Mouse (Mus musculus) limb, embryonic 14.5 days (tissue): Measurements from ENCODE around the gene Fgf22. TPM values are rescaled to one million over a fixed set of nuclear protein-coding genes. Genes with fewer than 3 reads are reported as not detected.
A peak's percentile ranks its signal among the peaks of the same experiment; 100 is the strongest.

Experiments
- ATAC-seq: fragments of 200-750 bp; cut with Nextera tagmentation; 2 replicates; pipeline ENCODE4 v1.8.0; 2017; ENCODE audit warnings: low read depth, moderate number of reproducible peaks, moderate TSS enrichment; ENCODE audit not compliant: low FRiP score
- DNase-seq: peaks from one replicate; pipeline ENCODE4 v3.0.0-alpha.2; 2015; ENCODE audit warnings: low spot score
- H3K27ac ChIP-seq: fragments of 300-500 bp; sonication (generic); replicated peaks from 2 replicates; pipeline ENCODE4 v1.5.1; 2014; ENCODE audit warnings: low read depth, mild to moderate bottlenecking, low read length, moderate library complexity, mixed read lengths
- H3K27me3 ChIP-seq: fragments of 300-500 bp; sonication (generic); 2 replicates; pipeline ENCODE4 v1.6.1; 2014; ENCODE audit warnings: low read length, mixed read lengths; ENCODE audit not compliant: control insufficient read depth, insufficient read depth
- H3K36me3 ChIP-seq: fragments of 300-500 bp; sonication (generic); 2 replicates; pipeline ENCODE4 v1.6.1; 2014; ENCODE audit warnings: mild to moderate bottlenecking, low read length, moderate library complexity, mixed read lengths; ENCODE audit not compliant: control insufficient read depth, insufficient read depth
- H3K4me1 ChIP-seq: fragments of 300-500 bp; sonication (generic); 2 replicates; pipeline ENCODE4 v1.6.1; 2014; ENCODE audit warnings: antibody characterized with exemption, low read length, mixed read lengths; ENCODE audit not compliant: control insufficient read depth, insufficient read depth
- H3K4me2 ChIP-seq: fragments of 300-500 bp; sonication (generic); replicated peaks from 2 replicates; pipeline ENCODE4 v1.6.1; 2014; ENCODE audit warnings: low read depth, mild to moderate bottlenecking, low read length, moderate library complexity; ENCODE audit not compliant: severe bottlenecking
- H3K4me3 ChIP-seq: fragments of 300-500 bp; sonication (generic); replicated peaks from 2 replicates; pipeline ENCODE4 v1.5.1; 2014; ENCODE audit warnings: low read length
- H3K9ac ChIP-seq: fragments of 300-500 bp; sonication (generic); 2 replicates; pipeline ENCODE4 v1.6.1; 2014; ENCODE audit warnings: mild to moderate bottlenecking, low read depth, low read length, moderate library complexity; ENCODE audit not compliant: severe bottlenecking
- H3K9me3 ChIP-seq: fragments of 300-500 bp; sonication (generic); 2 replicates; pipeline ENCODE4 v1.6.1; 2016; ENCODE audit warnings: low read length; ENCODE audit not compliant: control insufficient read depth
- POLR2A ChIP-seq: fragments of 200-500 bp; IDR thresholded peaks from 2 replicates; pipeline ENCODE4 v1.8.0; 2012; ENCODE audit warnings: inconsistent platforms, mild to moderate bottlenecking, moderate library complexity, borderline replicate concordance; ENCODE audit not compliant: insufficient read depth, insufficient read length; ENCODE audit errors: extremely low read depth
- WGBS: fragments of 180-500 bp; shearing (Covaris S2); extraction: QIAGEN DNeasy Blood & Tissue Kit; methylation state at CpG from one replicate; pipeline ENCODE4 v1.1.7; 2014; 5-methylcytosine and 5-hydroxymethylcytosine counted together
- polyA plus RNA-seq, 2 experiments: library from polyadenylated mRNA; depleted of rRNA in 1 of 2; stranded (reverse) in 1 of 2; unstranded in 1 of 2; fragments of >200 nt; fragmentation: Nextera tagmentation in 1 of 2; extraction: Ambion mirVana in 1 of 2; gene quantifications; 2 replicates each; pipeline versions ENCODE4 v1.2.1 to v1.2.3; 2012 to 2014

The Fgf22 gene
- polyA plus RNA-seq, 2 experiments: 0.13 to 0.21 TPM

GRCm38 (mm10) chr10:79800508-79800907 is 45.6 kb downstream of the Fgf22 start:
- no peak for TF ChIP-seq POLR2A
- Histone ChIP-seq H3K4me2 (no peak overlapping the region), H3K4me1 (peaks cover 18% of the 10 kb centered on the region), H3K9me3 (no peaks in the 10 kb centered on the region), H3K36me3 (peaks cover 7% of the 10 kb centered on the region), H3K9ac (no peak overlapping the region), H3K27ac (no peak overlapping the region), H3K27me3 (no peaks in the 10 kb centered on the region), H3K4me3 (no peak overlapping the region)
- WGBS: 71% methylated on average over 11 of the region's 11 CpGs
- ATAC-seq (no peak), DNase-seq (no peak)

- Histone ChIP-seq H3K27me3 (no peaks in the 10 kb centered on the region), H3K4me2 (no peak overlapping the region), H3K9me3 (no peaks in the 10 kb centered on the region), H3K4me3 (no peak overlapping the region), H3K27ac (no peak overlapping the region), H3K9ac (no peak overlapping the region), H3K36me3 (peaks cover 3% of the 10 kb centered on the region), H3K4me1 (peaks cover 18% of the 10 kb centered on the region)
- DNase-seq (no peak), ATAC-seq (no peak)
- no peak for TF ChIP-seq POLR2A
- WGBS: 54% methylated on average over 3 of the region's 3 CpGs
These were observed 47.0 kb downstream of the Fgf22 start for GRCm38 (mm10) chr10:79801837-79802236.

- ATAC-seq: no peak
- Histone ChIP-seq H3K36me3 (peaks cover 8% of the 10 kb centered on the region), H3K4me2 (no peak overlapping the region), H3K4me1 (peaks cover 18% of the 10 kb centered on the region), H3K4me3 (no peak overlapping the region), H3K27ac (no peak overlapping the region), H3K9ac (no peak overlapping the region), H3K27me3 (no peaks in the 10 kb centered on the region), H3K9me3 (no peaks in the 10 kb centered on the region)
- WGBS: 60% methylated on average over 11 of the region's 11 CpGs
- no peak for TF ChIP-seq POLR2A
- no peak for DNase-seq
These were observed 47.6 kb downstream of the Fgf22 start for GRCm38 (mm10) chr10:79802331-79802971.

DNA sequence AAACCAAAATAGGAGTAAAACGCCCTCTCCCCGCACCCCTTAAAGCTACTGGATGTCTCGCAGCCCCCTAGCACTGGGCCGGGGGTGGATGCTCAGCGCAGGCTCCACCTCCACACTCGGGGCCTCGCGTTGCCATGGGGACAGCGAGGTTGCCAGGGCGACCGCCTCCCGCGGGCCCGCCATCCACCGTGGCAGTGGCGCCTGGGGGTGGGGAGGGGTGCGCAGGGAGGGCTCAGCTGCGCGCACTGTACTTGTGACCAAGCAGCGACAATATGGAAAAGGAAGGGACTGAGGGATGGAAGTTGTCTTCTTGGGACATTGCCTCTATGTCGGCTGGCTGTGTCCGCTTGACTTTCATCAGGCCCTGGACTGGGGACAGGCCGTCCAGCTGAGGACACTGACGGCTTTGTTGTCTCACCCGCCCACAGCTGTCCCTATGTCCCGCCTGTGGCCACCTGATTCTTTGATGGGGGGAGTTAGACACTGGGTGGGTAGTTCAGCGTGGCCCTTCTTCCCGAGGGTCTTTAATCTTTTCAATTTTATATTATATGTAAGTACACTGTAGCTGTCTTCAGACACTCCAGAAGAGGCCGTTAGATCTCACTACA is 48.9 kb downstream of the Fgf22 start:
- 0 out of 2 replicates have a peak overlapping the region, but pooled peaks have one; percentile 1 for H3K27ac ChIP-seq
- 0 out of 2 replicates have a peak overlapping the region, but pooled peaks have one; percentile 6 for H3K4me3 ChIP-seq
- peaks cover 18% of the 10 kb centered on the region for H3K4me1 ChIP-seq
- no peak for TF ChIP-seq POLR2A
- WGBS: 6% methylated on average over 29 of the region's 29 CpGs
- peaks cover 19% of the 10 kb centered on the region for H3K36me3 ChIP-seq
- ATAC-seq: peak; percentile 76
- no peaks in the 10 kb centered on the region for H3K9me3 ChIP-seq
- H3K4me2 ChIP-seq: peak overlapping the region; percentile 38
- peak overlapping the region; percentile 38 for H3K9ac ChIP-seq
- H3K27me3 ChIP-seq: no peaks in the 10 kb centered on the region
- DNase-seq: peak; percentile 26

- Histone ChIP-seq H3K9me3 (no peaks in the 10 kb centered on the region), H3K4me1 (peaks cover 18% of the 10 kb centered on the region), H3K9ac (no peak overlapping the region), H3K4me3 (no peak overlapping the region), H3K4me2 (no peak overlapping the region), H3K36me3 (peaks cover 34% of the 10 kb centered on the region), H3K27me3 (no peaks in the 10 kb centered on the region), H3K27ac (no peak overlapping the region)
- no peak for DNase-seq
- ATAC-seq: no peak
- TF ChIP-seq POLR2A: no peak
- WGBS: 58% methylated on average over 11 of the region's 11 CpGs
These were observed 50.8 kb downstream of the Fgf22 start for GRCm38 (mm10) chr10:79805636-79806035.

GRCm38 (mm10) chr10:79806331-79806730 is 51.5 kb downstream of the Fgf22 start:
- no peak overlapping the region for H3K4me2 ChIP-seq
- 85% methylated on average over 9 of the region's 9 CpGs for WGBS
- TF ChIP-seq POLR2A: no peak
- no peaks in the 10 kb centered on the region for H3K27me3 ChIP-seq
- H3K36me3 ChIP-seq: peaks cover 41% of the 10 kb centered on the region
- no peak overlapping the region for H3K4me3 ChIP-seq
- no peak overlapping the region for H3K9ac ChIP-seq
- H3K27ac ChIP-seq: no peak overlapping the region
- H3K4me1 ChIP-seq: peaks cover 18% of the 10 kb centered on the region
- ATAC-seq (no peak), DNase-seq (no peak)
- no peaks in the 10 kb centered on the region for H3K9me3 ChIP-seq
